Mouse (Mus musculus): ENCODE measurements around the gene Esx1. TPM values are rescaled to one million over a fixed set of nuclear protein-coding genes. Genes with fewer than 3 reads are reported as not detected.

The Esx1 gene
- not detected in 2 replicates for polyA plus RNA-seq (2016; fragmentation: Nextera tagmentation; extraction: Ambion mirVana)

GRCm38 (mm10) chrX:137121718-137122117 lies at the start of gene Esx1:
Esx1 (minus strand) TSS chrX:137122083.
- Histone ChIP-seq H3K36me3 (no peaks in the 10 kb centered on the region), H3K27ac (no peak within 1 kb of the TSS), H3K9me3 (replicated peaks) (no peaks in the 10 kb centered on the region), H3K4me3 (no peak within 1 kb of the TSS), H3K4me1 (0 out of 2 replicates have a peak, but pooled peaks cover 2% of the 10 kb centered on the region), H3K4me2 (replicated peaks) (no peak within 1 kb of the TSS), H3K9ac (no peak within 1 kb of the TSS), H3K27me3 (peaks cover 70% of the 10 kb centered on the region)
- ATAC-seq (ENCODE audit: low FRiP score), result no peak
- WGBS, result 21% methylated on average over 19 of the region's 21 CpGs

DNA sequence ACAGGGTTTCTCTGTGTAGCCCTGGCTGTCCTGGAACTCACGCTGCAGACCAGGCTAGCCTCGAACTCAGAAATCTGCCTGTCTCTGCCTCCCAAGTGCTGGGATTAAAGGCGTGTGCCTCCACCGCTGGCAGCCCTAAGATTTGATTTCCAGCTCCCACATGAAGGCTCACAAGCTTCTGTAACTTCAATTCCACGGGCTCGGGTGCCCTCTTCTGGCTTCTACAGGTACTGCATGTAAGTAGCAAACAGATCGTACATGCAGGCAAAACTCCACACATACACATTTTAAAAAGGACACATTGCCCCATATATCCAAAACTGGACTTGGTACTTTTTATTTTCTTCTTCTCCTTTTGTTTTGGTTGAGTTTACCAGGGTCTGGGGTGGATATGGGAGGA lies 48.1 kb upstream of the Esx1 start:
- Histone ChIP-seq H3K4me1 (no peaks in the 10 kb centered on the region), H3K9ac (no peak overlapping the region), H3K4me2 (replicated peaks) (no peak overlapping the region), H3K27ac (no peak overlapping the region), H3K4me3 (no peak overlapping the region), H3K9me3 (replicated peaks) (no peaks in the 10 kb centered on the region), H3K36me3 (no peaks in the 10 kb centered on the region), H3K27me3 (peaks cover 2% of the 10 kb centered on the region; the same call in 1 of the 2 replicates)
- ATAC-seq (ENCODE audit: low FRiP score), result no peak
- 44% methylated on average over 7 of the region's 7 CpGs for WGBS

GRCm38 (mm10) chrX:137167658-137168057 lies 45.8 kb upstream of the Esx1 start:
- ATAC-seq (ENCODE audit: low FRiP score), result no peak
- Histone ChIP-seq H3K4me1 (no peaks in the 10 kb centered on the region), H3K9ac (no peak overlapping the region), H3K4me2 (replicated peaks) (no peak overlapping the region), H3K4me3 (no peak overlapping the region), H3K27me3 (no peaks in the 10 kb centered on the region), H3K9me3 (replicated peaks) (no peaks in the 10 kb centered on the region), H3K27ac (no peak overlapping the region), H3K36me3 (no peaks in the 10 kb centered on the region)
- WGBS, result 72% methylated on average over 7 of the region's 7 CpGs

DNA sequence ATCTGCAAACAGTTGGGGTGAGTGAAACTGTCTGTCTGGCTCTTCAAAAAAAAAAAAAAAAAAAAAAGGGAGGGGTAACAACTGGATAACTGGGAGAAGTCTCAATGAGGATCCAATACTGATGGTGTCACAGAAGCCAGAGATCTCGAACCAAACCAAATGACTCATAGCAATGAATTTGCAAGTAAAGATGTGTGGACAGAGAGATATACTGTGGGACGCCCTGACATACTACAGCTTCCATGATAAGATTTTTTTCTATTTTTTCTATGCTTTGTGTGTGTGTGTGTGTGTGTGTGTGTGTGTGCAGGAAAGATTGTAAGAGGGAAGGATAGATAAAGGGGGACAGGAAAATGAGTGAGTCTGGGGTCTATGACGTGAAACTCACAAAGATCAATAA lies 43.7 kb upstream of the Esx1 start:
- Histone ChIP-seq H3K27ac (no peak overlapping the region), H3K27me3 (no peaks in the 10 kb centered on the region), H3K4me2 (replicated peaks) (no peak overlapping the region), H3K36me3 (no peaks in the 10 kb centered on the region), H3K9ac (no peak overlapping the region), H3K4me1 (no peaks in the 10 kb centered on the region), H3K4me3 (no peak overlapping the region), H3K9me3 (replicated peaks) (no peaks in the 10 kb centered on the region)
- 85% methylated on average over 3 of the region's 3 CpGs for WGBS
- no peak for ATAC-seq (ENCODE audit: low FRiP score)

GRCm38 (mm10) chrX:137162700-137163099 lies 40.8 kb upstream of the Esx1 start:
- Histone ChIP-seq H3K4me2 (replicated peaks) (no peak overlapping the region), H3K4me3 (no peak overlapping the region), H3K36me3 (no peaks in the 10 kb centered on the region), H3K9ac (no peak overlapping the region), H3K27ac (no peak overlapping the region), H3K4me1 (no peaks in the 10 kb centered on the region), H3K27me3 (no peaks in the 10 kb centered on the region), H3K9me3 (replicated peaks) (no peaks in the 10 kb centered on the region)
- WGBS, result 90% methylated on average over 1 of the region's 1 CpGs
- ATAC-seq (ENCODE audit: low FRiP score), result no peak

DNA sequence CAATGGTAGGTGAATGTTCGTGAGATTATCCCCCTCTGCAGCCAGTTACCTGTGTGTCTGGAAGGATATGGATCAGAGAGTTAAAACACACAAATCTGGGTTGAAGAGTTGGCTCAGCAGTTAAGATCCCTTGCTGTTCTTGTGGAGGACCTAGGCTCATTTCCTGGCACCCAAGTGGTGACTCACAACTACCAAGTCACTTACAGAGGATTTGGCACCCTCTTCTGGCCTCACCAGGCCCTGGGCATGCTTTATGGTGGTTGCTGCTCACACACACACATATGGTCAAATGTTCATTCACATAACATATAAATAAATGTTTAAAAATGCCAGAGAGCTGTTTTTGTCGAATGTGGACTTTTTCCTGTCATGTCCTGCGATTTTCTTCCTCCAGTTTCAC lies 39.1 kb upstream of the Esx1 start:
- Histone ChIP-seq H3K27ac (no peak overlapping the region), H3K9me3 (replicated peaks) (no peaks in the 10 kb centered on the region), H3K36me3 (no peaks in the 10 kb centered on the region), H3K9ac (no peak overlapping the region), H3K4me1 (no peaks in the 10 kb centered on the region), H3K4me3 (no peak overlapping the region), H3K27me3 (peaks cover 3% of the 10 kb centered on the region; the same call in 1 of the 2 replicates), H3K4me2 (replicated peaks) (no peak overlapping the region)
- ATAC-seq (ENCODE audit: low FRiP score), result no peak
- 74% methylated on average over 3 of the region's 3 CpGs for WGBS

GRCm38 (mm10) chrX:137149050-137149449 lies 27.2 kb upstream of the Esx1 start:
- no peak overlapping the region for H3K27ac ChIP-seq
- no peak overlapping the region for H3K4me2 ChIP-seq (replicated peaks)
- no peak overlapping the region for H3K9ac ChIP-seq
- no peaks in the 10 kb centered on the region for H3K9me3 ChIP-seq (replicated peaks)
- H3K36me3 ChIP-seq, result no peaks in the 10 kb centered on the region
- 88% methylated on average over 11 of the region's 11 CpGs for WGBS
- H3K4me3 ChIP-seq, result no peak overlapping the region
- ATAC-seq (ENCODE audit: low FRiP score), result no peak
- H3K4me1 ChIP-seq, result no peaks in the 10 kb centered on the region
- H3K27me3 ChIP-seq, result no peaks in the 10 kb centered on the region

- Histone ChIP-seq H3K27me3 (no peaks in the 10 kb centered on the region), H3K4me2 (replicated peaks) (no peak overlapping the region), H3K36me3 (no peaks in the 10 kb centered on the region), H3K4me1 (no peaks in the 10 kb centered on the region), H3K9ac (no peak overlapping the region), H3K27ac (no peak overlapping the region), H3K9me3 (replicated peaks) (no peaks in the 10 kb centered on the region), H3K4me3 (no peak overlapping the region)
- no peak for ATAC-seq (ENCODE audit: low FRiP score)
- WGBS, result 27% methylated on average over 4 of the region's 4 CpGs
Observed at GRCm38 (mm10) chrX:137144674-137145073, 22.8 kb upstream of the Esx1 start.

GRCm38 (mm10) chrX:137143726-137144125 lies 21.8 kb upstream of the Esx1 start:
- 91% methylated on average over 4 of the region's 4 CpGs for WGBS
- Histone ChIP-seq H3K9ac (no peak overlapping the region), H3K4me1 (no peaks in the 10 kb centered on the region), H3K36me3 (no peaks in the 10 kb centered on the region), H3K27me3 (no peaks in the 10 kb centered on the region), H3K4me3 (no peak overlapping the region), H3K4me2 (replicated peaks) (no peak overlapping the region), H3K9me3 (replicated peaks) (no peaks in the 10 kb centered on the region), H3K27ac (no peak overlapping the region)
- no peak for ATAC-seq (ENCODE audit: low FRiP score)

GRCm38 (mm10) chrX:137142546-137142945 lies 20.7 kb upstream of the Esx1 start:
- no peak overlapping the region for H3K4me3 ChIP-seq
- no peak overlapping the region for H3K27ac ChIP-seq
- no peaks in the 10 kb centered on the region for H3K4me1 ChIP-seq
- H3K27me3 ChIP-seq, result no peaks in the 10 kb centered on the region
- H3K9ac ChIP-seq, result no peak overlapping the region
- no peaks in the 10 kb centered on the region for H3K36me3 ChIP-seq
- no peaks in the 10 kb centered on the region for H3K9me3 ChIP-seq (replicated peaks)
- 30% methylated on average over 2 of the region's 2 CpGs for WGBS
- ATAC-seq (ENCODE audit: low FRiP score), result no peak
- H3K4me2 ChIP-seq (replicated peaks), result no peak overlapping the region

- H3K4me2 ChIP-seq (replicated peaks), result no peak overlapping the region
- no peaks in the 10 kb centered on the region for H3K4me1 ChIP-seq
- no peak overlapping the region for H3K9ac ChIP-seq
- H3K27ac ChIP-seq, result no peak overlapping the region
- no peaks in the 10 kb centered on the region for H3K9me3 ChIP-seq (replicated peaks)
- 26% methylated on average over 6 of the region's 6 CpGs for WGBS
- H3K27me3 ChIP-seq, result no peaks in the 10 kb centered on the region
- no peak overlapping the region for H3K4me3 ChIP-seq
- no peak for ATAC-seq (ENCODE audit: low FRiP score)
- no peaks in the 10 kb centered on the region for H3K36me3 ChIP-seq
Observed at GRCm38 (mm10) chrX:137141669-137142068, 19.8 kb upstream of the Esx1 start.

DNA sequence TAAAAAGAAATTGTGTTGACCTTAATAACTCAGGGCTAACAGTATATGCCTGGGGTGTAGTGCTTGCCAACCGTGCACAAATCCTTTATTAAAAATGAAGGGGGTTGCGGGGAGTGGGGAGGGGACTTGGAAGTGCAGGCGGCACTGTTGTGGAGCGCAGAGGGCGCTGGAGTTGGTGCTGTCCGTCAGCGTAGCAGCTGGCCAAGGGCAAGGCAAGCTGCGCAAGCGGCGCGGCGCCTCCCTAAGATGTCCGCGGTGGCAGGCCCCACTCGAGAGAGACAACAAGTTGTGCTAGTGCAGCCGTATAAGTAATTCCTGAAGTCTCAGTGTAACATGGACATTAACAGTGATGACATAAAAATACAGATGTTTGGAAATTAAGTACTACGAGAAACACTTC lies 5.7 kb upstream of the Esx1 start:
- H3K9ac ChIP-seq, result no peak overlapping the region
- H3K27ac ChIP-seq, result no peak overlapping the region
- no peak overlapping the region for H3K4me3 ChIP-seq
- no peaks in the 10 kb centered on the region for H3K4me1 ChIP-seq
- H3K27me3 ChIP-seq, result peaks cover 54% of the 10 kb centered on the region
- H3K36me3 ChIP-seq, result no peaks in the 10 kb centered on the region
- no peak for ATAC-seq (ENCODE audit: low FRiP score)
- H3K4me2 ChIP-seq (replicated peaks), result no peak overlapping the region
- WGBS, result 8% methylated on average over 17 of the region's 17 CpGs
- H3K9me3 ChIP-seq (replicated peaks), result no peaks in the 10 kb centered on the region

DNA sequence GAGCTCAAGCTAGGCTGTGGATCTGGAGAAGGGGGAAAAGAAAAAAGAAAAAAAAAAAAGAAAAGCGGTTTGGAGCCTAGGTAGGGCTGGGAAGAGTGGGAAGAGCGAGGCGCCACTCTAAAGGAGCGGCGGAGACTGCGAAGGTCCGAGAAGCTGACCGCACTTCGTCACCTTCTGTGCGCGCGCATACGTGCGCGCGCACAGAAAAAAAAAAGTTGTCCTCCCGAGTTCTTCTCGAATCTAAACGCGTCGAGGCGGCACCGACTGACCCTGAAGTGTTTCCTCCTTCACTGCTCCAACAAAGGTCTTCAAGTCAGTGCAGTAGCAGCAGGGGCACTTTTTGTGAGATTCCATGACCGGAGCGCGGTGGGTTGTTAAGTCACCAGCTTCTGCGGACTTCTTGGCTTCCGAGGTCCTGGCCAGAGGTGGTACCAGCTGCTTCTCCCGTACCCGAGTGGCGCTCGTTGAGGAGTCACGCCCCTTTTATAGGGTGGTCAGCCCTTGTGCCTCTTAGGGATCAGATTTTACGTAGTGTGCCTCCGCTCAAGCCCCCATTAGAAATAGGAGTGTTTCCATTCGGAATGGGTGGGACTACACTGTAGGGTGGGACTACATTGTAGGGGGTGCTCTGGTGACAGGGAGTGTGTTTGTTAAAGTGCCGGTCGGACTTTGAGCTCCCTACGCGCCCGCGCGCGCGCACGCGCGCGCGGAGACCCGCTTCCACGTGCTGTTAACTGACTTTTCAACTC lies 2.0 kb downstream of the Esx1 start:
- H3K4me2 ChIP-seq (replicated peaks), result no peak overlapping the region
- no peaks in the 10 kb centered on the region for H3K9me3 ChIP-seq (replicated peaks)
- H3K4me1 ChIP-seq, result 0 out of 2 replicates have a peak, but pooled peaks cover 2% of the 10 kb centered on the region
- no peak overlapping the region for H3K4me3 ChIP-seq
- H3K36me3 ChIP-seq, result no peaks in the 10 kb centered on the region
- peaks cover 72% of the 10 kb centered on the region for H3K27me3 ChIP-seq
- no peak overlapping the region for H3K27ac ChIP-seq
- no peak for ATAC-seq (ENCODE audit: low FRiP score)
- H3K9ac ChIP-seq, result no peak overlapping the region
- WGBS, result 23% methylated on average over 52 of the region's 52 CpGs

Measured in hindbrain, embryonic 12.5 days (tissue).